Mouse (Mus musculus) left cerebral cortex, adult 18-20 months (tissue): Measurements from ENCODE around the gene 1810037I17Rik. TPM values are rescaled to one million over a fixed set of nuclear protein-coding genes. Genes with fewer than 3 reads are reported as not detected.

ENCODE experiments used
- DNase-seq, 2 experiments: peaks; one replicate each; pipeline ENCODE4 v3.0.0; 2021 to 2022; ENCODE audit warnings: low spot score in 2 of 2, mixed read lengths in 1 of 2
- long read RNA-seq, 2 experiments: library from polyadenylated mRNA; stranded (forward); transcript quantifications; one replicate each; pipeline ENCODE4 v2.0.0; 2021
- total RNA-seq, 2 experiments: library from RNA; stranded (reverse); gene quantifications; 2 replicates each; pipeline ENCODE4 v1.2.3; 2021

The 1810037I17Rik gene
- 10 to 100 TPM; 62.5 to 65.8 TPM for total RNA-seq
- long read RNA-seq, experiment 1, transcript 1810037I17Rik-201 (2 exons, 1,160 nt): major isoform, 41 of 44 reads
- long read RNA-seq, experiment 1, partial matches to known transcripts: 0 of 44 reads
- long read RNA-seq, experiment 1, other reads (novel, unspliced or antisense): 3 of 44 reads
- long read RNA-seq, experiment 2, transcript 1810037I17Rik-201 (2 exons, 1,160 nt): major isoform, 36 of 36 reads
- long read RNA-seq, experiment 2, partial matches to known transcripts: 0 of 36 reads
- long read RNA-seq, experiment 2, other reads (novel, unspliced or antisense): 0 of 36 reads

DNA sequence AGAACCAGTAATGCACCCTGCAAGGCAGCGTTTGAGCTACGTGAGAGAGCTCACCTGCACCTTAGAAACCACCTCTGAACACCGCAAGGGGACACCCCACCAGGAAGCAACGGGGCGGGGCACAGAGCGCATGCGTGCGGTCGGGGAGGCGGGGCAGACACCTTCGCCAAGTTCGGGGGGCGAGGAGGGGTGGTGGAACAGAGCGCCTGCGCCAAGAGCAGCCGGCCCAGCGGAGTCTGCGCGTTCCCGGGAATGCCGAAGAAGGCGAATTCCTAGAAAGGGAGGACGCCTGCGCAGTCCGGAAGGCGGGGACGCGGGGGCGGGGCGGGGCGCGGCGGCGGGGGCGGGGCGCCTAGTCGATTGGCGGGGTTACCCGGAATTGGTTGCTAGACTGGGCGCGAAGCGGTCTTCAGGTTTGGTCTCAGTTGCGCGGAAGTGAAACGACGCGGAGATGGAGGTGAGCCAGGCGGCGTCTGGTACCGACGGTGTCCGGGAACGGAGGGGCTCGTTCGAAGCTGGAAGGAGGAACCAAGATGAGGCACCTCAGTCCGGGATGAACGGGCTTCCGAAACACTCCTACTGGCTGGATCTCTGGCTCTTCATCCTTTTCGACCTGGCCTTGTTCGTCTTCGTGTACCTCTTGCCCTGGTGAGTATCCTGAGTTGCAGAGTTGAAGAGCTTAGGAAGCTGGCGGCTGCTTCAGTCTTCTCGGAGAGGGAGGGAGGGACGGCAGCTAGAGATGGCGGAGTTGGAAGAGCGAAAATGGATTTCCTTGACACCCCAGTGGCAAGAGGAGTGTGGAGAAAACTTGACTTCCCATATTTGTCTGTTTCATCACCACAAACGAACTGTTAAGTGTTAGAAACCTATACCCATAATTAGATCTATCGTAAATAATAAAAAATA, at the start of gene 1810037I17Rik:
Gene 1810037I17Rik, plus strand, starts transcription at position 195 of the 906 bp plus-strand sequence.
- peak; percentile 96 to 97 for DNase-seq

DNA sequence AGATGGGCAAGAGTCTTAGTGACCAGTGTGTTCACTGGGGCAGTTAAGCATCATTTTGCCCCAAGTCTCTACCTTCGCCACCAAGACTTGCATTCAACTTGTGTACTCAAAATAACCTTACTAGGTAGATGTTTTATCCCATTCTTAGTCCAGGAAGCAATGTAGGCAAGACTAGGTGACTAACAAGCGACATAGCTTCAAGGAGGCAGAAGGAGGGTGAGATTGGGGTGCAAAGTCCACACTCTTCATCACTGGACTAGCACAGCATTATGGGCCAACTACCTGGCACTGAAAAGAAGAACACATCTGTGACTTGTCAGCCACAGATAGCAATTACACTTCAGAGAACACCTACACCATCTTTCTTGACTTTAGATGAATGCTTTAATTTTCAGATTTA, 47.1 kb upstream of the 1810037I17Rik start:
- DNase-seq: no peak

DNA sequence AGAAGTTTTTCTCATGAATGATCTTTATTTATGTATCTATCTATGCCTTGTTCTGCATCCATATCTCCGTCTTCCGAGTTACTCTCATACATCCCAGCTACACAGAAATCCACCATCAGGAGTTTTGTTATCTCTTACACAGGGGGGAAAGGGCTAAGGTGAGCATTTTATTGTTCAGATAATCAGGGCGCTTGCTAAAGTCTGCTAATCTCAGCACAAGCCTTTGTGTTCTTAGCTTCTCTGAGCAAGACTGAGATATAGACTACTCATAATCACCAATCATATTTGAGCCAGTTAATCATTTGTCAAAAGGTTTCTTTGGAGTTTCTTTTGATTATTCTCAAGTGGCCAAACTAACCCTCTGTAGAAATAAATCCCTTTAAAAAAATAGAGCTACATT, 46.5 kb upstream of the 1810037I17Rik start:
- no peak for DNase-seq

DNA sequence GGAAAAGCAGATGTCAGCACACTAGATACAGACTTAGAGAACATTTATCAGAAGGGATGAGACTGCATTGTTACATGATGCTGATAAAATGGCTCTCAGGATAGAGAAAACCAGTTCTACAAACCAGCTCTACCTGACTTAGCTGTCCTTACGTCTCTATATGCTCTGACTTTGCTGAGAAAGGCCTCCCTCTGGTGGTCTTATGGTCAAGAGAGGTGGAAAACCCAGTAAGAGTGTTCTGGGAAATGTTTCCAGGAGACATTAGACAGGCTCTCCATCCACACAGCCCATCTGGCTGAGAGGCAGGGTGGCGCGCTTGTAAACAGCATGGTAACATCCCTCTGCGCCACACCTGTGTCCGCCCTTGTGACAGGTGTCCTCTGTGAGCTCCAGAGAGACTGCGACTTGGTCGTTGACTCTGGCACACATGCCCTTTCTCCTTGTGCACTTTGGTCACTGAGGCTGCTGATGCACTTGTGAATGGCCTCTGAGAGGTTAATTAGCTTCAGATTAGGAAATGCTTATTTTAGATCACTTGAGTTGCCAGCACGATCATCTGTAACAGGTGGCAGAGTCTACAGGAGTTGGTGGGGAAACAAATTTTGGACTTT, 45.2 kb upstream of the 1810037I17Rik start:
- no peak for DNase-seq

DNA sequence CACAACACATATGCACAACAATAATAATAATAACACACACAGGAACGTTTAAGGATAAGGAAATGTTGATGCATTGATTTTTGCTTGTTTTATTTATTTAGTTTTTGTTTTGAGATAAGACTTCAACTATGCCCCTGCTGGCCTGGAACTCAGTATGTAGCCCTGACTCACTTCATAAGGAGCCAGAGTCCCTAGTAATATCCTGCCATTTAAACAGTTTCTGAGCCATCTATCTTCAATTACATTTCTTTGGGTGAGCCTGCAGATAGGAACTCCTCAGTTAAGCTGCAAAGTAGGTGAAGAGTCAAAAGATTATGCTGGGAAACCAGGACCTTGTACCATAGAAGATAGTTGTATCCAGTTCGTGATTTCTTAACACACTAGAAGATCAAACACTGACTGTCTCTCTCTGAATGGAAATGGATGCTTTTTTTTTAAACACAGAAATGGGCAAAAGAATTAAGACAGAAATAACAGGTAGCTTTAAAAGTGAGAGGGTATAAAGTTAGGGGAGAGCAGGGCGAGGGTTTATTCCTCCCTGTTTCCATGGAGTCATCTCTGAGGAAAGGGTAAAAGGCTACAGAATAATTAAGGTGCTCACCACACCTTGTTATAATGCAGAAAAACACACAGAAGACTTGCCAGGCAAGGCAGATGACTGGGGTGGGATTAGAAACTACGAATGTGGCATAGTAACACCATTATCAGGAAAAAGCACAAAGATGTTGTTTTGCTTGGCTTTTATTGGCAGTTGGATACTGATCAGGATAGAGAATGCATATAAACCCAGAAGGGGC, 36.3 kb upstream of the 1810037I17Rik start:
- DNase-seq: no peak

DNA sequence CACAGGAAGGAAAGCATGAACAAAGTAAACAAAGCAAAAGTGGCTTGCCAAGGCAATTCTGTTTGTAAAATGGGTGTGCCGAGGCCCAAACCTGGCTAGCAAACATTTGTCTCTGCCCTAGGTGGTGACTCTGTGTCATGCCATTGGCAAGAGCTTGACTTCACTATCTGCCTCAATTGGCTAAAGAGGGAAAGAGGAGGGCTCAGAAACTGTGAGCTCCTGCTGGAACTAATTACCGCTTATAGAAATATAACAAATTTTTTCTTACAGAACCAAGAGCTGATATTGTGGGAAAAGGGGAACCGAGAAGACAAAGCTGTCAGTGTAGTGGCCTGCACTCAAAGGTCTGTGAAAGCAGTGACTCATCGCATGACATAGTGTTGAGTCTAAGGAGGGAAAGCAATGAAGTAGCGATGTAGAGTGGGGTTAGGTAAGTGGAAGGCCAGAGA, 35.6 kb upstream of the 1810037I17Rik start:
- DNase-seq: no peak

DNA sequence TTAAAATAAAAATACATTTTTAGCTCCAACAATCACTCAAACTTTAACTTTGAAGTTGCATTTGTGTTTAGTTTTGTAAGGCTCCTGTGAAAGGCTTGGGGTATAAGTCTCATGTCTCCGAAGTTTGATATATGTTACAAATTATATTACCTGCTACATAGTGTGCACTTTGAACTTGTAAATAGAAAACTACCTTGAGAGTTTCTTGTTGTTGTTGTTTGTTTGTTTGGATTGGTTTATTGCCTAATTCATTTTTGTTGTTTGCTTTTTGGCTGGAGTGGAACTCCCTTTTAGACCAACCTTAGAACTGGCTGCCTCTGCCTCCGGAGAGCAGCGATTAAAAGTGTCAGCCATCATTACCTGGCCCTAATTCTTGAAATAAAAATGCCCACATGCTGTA, 29.2 kb upstream of the 1810037I17Rik start, which contains the start of gene Fabp2:
Gene Fabp2, plus strand, starts transcription at position 301 of the 400 bp plus-strand sequence.
- no peak for DNase-seq

DNA sequence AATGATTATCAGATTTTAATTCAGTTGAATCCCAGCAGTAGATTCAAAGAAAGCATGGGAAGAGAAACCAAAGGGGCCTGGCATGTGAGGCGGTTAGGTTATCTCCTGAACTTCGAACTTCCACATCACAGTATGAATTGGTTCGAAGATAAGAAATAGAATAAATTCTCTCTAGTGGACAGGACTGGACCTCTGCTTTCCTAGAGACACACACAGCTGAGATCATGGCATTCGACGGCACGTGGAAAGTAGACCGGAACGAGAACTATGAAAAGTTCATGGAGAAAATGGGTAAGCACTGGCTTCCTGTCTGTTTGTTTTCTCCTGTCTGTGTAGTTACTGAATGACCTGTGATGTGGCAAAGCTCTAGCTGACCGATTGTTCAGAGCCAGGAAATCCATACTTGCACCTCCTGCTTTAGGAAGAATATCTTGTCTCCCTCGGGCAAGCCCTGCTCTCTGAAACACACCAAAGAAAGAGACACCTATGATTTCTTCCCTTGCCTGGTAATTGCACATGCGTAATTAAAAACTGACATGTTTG, 28.7 kb upstream of the 1810037I17Rik start:
- DNase-seq: no peak

DNA sequence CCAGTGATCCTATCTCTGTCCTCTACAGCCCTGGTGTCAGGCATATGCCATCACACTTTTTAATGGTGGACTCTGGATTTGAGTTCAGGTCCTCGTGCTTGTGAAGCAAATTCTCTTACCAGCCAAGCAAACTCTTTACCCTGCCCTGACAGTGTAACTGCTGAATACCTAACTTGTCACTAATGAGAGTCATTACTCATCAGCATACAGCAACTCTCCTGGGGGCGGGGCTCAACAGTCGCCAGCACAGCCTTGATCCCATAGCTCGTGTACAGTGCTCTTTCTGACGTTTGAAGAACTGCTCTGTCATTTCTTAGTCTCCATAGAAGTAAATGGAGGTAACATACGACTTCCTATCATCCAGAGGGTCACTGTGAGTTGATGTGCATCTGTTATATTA, 25.7 kb upstream of the 1810037I17Rik start:
- no peak for DNase-seq

DNA sequence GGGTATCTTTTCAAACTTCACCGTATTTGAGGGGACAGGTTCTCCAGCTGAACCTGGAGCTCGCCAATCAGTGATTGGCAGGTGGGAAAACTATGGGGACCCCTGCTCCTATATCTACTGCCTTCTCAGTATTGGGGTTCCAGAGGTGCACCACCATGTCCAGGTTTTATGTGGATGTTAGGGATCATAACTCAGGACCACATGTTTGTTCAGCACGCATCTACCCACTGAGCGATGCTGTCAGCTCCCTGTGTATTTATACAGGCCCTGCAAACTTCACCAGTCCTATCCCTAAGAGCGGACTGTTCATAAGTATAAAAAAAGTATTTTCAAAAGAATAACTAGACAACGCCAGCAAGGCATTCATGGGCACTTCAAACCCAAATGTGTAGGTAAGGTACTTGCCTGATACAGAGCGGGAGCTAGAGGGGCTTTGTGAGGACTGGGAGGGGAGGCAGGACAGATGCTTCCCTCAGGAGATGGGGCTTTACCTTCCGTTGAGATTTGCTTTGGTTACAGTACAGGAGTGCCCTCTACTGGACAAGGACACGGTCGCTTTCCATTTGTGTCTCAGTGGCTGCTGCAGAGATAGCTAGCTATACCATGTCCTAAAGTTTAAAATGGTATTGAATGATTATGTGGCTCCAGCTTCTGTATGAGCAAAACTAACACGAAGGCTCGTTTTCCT, 20.1 kb upstream of the 1810037I17Rik start:
- DNase-seq: peak; percentile 40 to 46

DNA sequence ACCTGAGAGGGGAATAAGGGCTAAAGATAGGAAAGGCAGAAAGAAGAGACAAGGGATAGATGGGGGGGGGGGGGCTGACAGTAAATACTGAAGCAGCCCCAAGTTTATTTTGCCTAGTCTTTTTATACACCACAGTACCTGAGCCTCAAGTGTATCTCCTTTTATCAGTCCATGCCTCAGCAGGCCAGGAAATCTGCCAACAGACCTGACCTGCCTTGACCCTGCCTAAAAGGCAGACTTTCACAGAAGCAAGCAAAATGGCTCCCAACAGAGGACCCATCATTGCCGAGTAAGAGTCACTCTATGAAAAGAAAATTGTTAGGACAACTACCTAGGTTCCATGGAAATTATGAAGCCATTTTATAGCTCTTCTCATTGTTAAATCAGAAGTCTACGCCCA, 16.2 kb upstream of the 1810037I17Rik start:
- no peak for DNase-seq

DNA sequence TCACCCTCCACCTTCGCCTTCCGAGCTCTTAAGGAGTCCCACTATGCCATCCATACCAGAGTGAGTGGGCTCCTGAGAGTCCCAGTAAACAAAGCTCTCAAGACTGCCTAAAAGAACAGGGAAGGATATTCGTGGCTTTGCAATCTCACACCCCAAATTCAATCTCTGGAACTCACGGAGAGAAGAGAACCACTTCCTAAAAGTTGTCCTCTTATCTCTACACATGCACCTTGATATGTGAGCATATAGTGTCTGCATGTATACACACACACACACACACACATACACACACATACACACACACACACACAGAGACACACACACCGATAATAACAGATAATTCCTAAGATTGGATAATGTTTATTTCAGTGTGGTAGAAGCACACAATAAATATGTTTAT, 8.5 kb upstream of the 1810037I17Rik start:
- no peak for DNase-seq

DNA sequence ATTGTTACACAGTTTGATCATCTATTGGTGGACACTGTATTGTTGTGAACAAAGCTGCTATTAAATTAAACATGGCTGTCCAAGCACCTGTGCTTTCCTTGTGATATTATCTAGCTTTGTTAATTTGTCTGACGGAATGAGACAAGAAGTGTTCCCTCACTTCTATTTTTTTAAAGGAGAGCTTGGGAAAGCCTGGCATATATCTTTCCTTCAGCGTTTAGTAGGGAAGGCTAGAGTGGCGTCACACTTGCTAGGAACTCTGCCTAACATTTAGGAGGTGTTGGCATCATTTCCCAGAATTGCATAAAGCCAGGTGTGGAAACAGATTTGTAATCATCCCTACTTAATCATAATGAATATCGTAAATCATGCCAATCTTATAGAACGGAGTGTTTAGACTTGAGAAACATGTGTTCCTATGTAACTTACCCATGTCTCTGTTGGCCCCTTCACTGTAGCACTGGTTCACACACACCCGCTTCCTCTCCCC, 7.8 kb upstream of the 1810037I17Rik start:
- DNase-seq: no peak

DNA sequence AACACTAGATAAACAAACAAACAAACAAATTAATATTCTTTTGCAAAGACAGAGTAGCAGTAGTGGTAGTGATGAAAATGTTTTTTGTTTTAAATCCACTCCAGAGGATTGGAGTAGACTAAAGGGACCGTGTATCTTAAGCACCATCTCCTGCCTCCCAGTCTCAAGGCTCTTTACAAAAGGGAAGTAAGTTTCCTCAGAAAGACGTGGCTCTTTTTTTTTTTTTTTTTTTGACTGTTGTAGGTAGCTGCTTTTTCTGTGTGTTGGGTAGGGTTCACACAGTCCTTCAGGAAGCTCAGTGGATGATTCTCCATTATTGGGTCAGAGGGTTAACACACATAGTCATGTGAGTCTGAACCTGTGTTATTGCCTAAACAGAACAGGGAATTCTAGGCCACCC, 5.3 kb upstream of the 1810037I17Rik start:
- DNase-seq: no peak

DNA sequence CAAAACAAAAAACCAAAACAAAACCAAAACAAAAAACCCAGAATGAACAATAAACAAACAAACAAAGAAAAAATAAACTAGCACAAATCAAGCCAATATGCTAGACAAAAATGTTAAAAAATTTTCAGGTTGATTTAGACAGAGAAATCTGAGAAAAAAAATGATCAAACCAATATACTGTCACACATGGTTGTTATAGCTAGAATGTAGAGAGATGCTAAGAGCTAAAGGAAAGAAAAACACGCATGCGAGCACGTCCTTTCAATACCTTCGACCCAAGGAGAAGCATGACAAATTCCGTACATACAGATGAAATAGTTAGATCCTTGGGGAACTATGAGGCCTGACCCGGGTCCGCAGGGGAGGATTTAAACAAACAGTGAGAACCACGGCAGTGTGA, 4.7 kb upstream of the 1810037I17Rik start, which contains the start of gene Gm10959:
Gene Gm10959, minus strand, starts transcription at position 101 of the 400 bp plus-strand sequence.
- no peak for DNase-seq

DNA sequence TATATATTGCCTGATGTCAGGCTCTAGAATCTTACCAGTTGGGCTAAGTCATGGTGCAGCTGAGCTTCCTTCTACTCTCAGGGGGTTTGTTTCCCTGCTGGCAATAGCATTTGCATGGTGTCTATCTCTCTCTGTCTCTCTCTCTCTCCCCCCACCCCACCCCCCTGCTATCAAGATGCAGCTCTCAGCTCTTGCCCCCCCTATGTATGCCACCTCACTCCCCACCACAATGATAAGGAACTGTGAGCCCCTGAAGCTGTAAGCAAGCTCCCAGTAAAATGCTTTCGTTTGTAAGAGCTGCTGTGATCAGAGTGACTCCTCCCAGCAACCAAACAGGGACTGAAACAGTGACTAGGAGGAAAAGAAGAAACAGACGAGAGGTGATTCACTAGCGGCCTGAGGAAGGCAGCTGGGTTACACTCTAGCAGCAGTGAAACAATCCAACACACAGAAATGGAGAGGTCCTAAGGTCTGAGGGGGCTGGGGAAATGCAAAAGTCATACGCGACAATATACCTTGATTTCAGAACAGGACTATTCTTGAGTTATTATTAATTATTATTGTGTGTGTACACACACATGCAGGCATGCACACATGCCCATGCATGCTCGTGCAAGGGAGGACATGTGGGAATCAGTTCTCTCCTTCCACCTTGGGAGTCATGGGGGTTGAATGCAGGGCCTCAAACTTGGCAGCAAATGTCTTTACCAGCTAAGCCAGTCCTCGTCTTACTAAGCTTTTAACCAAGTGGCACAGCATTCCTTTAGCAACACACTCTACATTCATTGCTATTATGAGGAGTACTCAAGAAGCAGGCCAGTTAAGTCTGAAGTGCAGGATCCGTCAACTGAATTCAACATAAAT, 3.2 kb upstream of the 1810037I17Rik start:
- DNase-seq: no peak

DNA sequence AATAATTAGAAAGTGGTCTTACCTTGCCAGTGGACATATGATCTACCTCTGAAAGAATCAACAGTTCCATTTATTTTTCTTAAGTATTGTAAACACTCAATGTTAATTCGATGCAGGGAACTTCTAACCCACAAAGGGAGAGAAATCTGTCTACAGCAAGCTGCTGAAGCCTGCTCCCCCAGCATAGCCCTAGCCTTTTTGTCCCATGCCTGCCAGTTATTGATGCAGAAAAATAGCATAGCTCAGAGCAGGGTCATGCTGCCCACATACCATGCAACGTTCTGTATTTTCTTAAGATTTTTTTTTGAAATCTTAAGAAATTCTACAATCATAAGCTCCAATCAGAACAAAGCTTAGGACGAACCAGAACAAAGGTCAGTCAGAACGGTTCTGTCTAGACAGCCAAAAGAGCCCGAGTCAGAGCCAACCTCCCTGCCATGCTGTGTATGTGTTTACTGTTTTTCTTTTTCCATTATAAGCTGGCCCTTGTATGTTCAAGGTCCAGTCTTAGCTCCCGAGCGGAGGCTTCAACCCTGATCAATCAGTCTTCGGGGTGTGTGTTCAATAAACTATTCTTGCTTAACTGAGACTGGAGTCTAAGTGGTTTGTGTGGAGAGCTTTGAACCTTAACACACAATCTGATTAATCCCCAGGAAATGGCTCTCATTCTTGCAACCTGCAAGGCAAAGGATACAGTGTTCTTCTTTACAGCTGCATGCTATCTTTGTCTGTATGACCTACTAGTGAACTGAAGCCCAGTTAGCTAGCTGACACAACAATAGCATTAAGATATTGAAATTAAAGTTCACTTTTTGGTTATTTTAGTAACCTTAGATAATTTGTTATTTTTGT, 2.1 kb upstream of the 1810037I17Rik start:
- DNase-seq: no peak

DNA sequence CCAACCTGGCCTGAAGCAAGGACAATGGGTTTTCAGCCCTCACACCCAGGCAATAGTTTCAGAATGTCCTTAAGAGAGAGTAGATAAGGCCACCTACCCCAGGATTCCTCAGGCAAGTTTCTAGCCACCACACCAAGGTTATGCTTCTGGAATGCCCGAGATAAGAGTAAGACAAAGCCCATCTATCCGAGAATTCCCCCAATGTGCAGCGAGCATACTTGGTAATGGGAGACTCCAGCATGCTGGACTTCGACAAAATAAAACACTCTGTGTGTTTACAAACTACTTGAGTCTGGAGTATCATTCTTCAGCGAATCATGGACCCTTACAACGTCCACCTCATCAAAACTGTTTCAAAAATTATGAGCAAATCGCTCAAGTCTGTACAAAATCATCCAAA, 856 bp upstream of the 1810037I17Rik start:
- no peak for DNase-seq
